Mouse (Mus musculus) colon, adult 2 months (tissue): ENCODE results near the gene Mcm3. TPM values are rescaled to one million over a fixed set of nuclear protein-coding genes. Genes with fewer than 3 reads are reported as not detected.

ENCODE experiments used
- polyA plus RNA-seq: library from polyadenylated mRNA; depleted of rRNA; stranded (reverse); fragments of >200 nt; gene quantifications from 2 replicates; pipeline ENCODE4 v1.2.3, GENCODE M21; 2012; rRNA removed

Mcm3 gene
- 7.8 and 8.2 TPM in 2 replicates for polyA plus RNA-seq

DNA sequence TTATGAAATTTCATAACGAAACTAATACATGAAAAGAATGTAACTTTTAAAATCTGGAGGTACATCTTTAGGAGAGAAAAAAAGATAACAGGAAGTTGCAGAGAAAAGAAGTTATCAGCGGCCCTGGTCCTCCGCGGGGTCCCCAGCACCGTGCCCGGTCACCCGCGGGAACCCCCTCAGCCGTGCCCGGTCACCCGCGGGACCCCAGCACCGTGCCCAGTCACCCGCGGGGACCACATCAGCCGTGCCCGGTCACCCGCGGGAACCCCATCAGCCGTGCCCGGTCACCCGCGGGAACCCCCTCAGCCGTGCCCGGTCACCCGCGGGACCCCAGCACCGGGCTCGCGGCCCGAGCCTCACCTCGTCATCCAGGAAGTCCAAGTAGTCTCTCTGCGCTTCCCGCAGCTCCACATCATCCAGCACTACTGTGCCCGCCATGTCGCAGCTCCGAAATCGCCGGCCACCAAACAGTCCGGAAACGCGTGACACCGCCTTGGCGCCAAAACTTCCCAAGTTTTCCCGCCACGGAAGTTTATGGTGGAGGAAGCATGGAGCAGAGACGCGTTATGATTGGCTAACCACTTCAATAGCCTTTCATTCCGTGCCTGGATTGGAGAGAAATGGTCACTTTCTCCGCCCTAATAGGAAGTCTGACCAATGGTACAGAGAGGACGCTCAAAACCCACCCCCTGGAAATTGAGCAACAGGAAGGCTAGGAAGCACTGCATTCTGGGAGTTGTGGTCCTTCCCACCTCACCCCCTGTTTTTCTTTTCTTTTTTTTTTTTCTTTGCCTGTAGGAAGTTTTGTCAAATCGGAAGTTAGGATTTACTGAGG lies at the start of gene Mcm3:
Gene Mcm3 (minus strand): TSS at position 542 of the 835 bp plus-strand sequence.

DNA sequence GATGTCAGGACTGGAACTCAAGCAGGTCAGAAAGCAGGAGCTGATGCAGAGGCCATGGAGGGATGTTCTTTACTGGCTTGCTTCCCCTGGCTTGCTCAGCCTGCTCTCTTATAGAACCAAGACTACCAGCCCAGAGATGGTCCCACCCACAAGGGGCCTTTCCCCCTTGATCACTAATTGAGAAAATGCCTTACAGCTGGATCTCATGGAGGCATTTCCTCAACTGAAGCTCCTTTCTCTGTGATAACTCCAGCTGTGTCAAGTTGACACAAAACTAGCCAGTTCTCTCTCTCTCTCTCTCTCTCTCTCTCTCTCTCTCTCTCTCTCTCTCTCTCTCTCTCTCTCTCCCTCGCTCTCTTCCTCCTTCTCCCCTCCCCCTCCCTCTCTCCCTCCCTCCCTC lies 29.6 kb downstream of the Mcm3 start, which contains the start of gene Il17f:
Gene Il17f (minus strand): TSS at position 101 of the 400 bp plus-strand sequence.

Other genes with a start within 250 kb of the Mcm3 start
- 0.31 and 0.38 TPM in 2 replicates for gene Pkhd1, start 202.2 kb downstream of the Mcm3 start, polyA plus RNA-seq
- not detected in 2 replicates for gene Il17a, start 89.4 kb downstream of the Mcm3 start, polyA plus RNA-seq
- gene Il17f, start 29.7 kb downstream of the Mcm3 start, polyA plus RNA-seq = 0.22 TPM in 1 of 2 replicates, not detected in the other
- gene Paqr8, start 70.3 kb upstream of the Mcm3 start, polyA plus RNA-seq = 22.3 and 36.8 TPM in 2 replicates
- 0.43 and 1.1 TPM in 2 replicates for gene Efhc1, start 131.3 kb upstream of the Mcm3 start, polyA plus RNA-seq